In the genomic region with DNA sequence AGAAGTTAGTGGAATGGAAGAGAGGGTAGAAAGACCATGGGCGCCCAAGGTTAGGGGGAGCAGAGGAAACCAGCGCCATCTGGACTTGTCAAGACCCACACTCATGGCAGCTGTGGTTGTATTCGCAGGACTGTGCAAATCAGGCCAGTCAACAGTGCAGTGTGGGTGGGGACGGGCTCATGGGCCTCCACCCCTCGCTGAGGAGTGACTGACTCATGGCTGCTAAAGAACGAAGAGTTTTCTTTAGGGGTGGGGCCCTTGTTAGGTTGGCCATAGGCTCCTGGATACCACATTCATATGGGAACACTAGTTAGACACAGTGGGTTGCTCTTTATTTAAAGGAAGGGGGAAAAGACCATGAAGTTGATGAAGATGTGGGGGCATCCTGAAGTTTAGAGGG, we compare ENCODE assay signal across 35 mouse cellular contexts.
"Had no signal": no experiment of that assay in that cellular context is flagged by ENCODE, and none has a peak within 500 bp of the region (broad histone marks: within the 10 kb centered on the region; RNA-seq: fewer than 3 reads in every experiment).

No protein-coding gene starts in this region.

- H3K9me3 ChIP-seq: heart, embryonic 10.5 days; heart, embryonic 13.5 days; heart, embryonic 15.5 days; hindbrain, embryonic 13.5 days; hindbrain, embryonic 15.5 days; intestine, embryonic 15.5 days had no signal

- ATAC-seq: hindbrain, embryonic 16.5 days; hindbrain, postnatal 0 days; inflammation-experienced regulatory T-cells, adult 6 months; intestine, embryonic 15.5 days; intestine, embryonic 16.5 days; intestine, postnatal 0 days had no signal

- H3K9ac ChIP-seq: heart, embryonic 12.5 days; heart, embryonic 13.5 days; heart, embryonic 15.5 days; hindbrain, embryonic 12.5 days; hindbrain, embryonic 13.5 days; hindbrain, embryonic 14.5 days; hindbrain, embryonic 15.5 days; intestine, embryonic 15.5 days; kidney, embryonic 15.5 days had no signal

- DNase-seq: heart, postnatal 10 days; heart, postnatal 14 days; heart, postnatal 36 days; heart, postnatal 4 days; kidney, adult 11 months; kidney, adult 18-20 months; kidney, adult 2 months; kidney, adult 8-10 months; kidney, adult 9 months; kidney, postnatal 10 days; kidney, postnatal 14 days; kidney, postnatal 25 days; kidney, postnatal 36 days; kidney, postnatal 4 days; layer of hippocampus, adult 9-11 months; layer of hippocampus, postnatal 36 days had no signal

- H3K4me3 ChIP-seq: heart, embryonic 10.5 days; heart, embryonic 12.5 days; heart, embryonic 13.5 days; heart, embryonic 15.5 days; hindbrain, embryonic 10.5 days; hindbrain, embryonic 12.5 days; hindbrain, embryonic 13.5 days; hindbrain, embryonic 15.5 days; intestine, embryonic 15.5 days; kidney, embryonic 15.5 days; layer of hippocampus, adult 2 months had no signal

- H3K36me3 ChIP-seq: heart, embryonic 10.5 days; heart, embryonic 12.5 days; heart, embryonic 13.5 days; heart, embryonic 15.5 days; hindbrain, embryonic 10.5 days; hindbrain, embryonic 12.5 days; hindbrain, embryonic 13.5 days; hindbrain, embryonic 15.5 days; intestine, embryonic 15.5 days; kidney, embryonic 15.5 days had no signal

- H3K4me2 ChIP-seq: heart, embryonic 11.5 days; heart, embryonic 12.5 days; heart, embryonic 13.5 days; heart, embryonic 15.5 days; hindbrain, embryonic 12.5 days; hindbrain, embryonic 13.5 days; hindbrain, embryonic 14.5 days; hindbrain, embryonic 15.5 days; intestine, embryonic 15.5 days; kidney, embryonic 15.5 days had no signal

- H3K4me1 ChIP-seq: heart, embryonic 10.5 days; heart, embryonic 12.5 days; heart, embryonic 13.5 days; heart, embryonic 15.5 days; intestine, embryonic 15.5 days had no signal

- H3K27ac ChIP-seq: heart, embryonic 10.5 days; heart, embryonic 13.5 days; heart, embryonic 15.5 days; hindbrain, embryonic 10.5 days; hindbrain, embryonic 12.5 days; hindbrain, embryonic 13.5 days; hindbrain, embryonic 14.5 days; hindbrain, embryonic 15.5 days; hindbrain, postnatal 0 days; intestine, embryonic 15.5 days; kidney, embryonic 15.5 days; kidney, postnatal 0 days; layer of hippocampus, adult 2 months had no signal

- H3K27me3 ChIP-seq: heart, embryonic 15.5 days; hindbrain, embryonic 12.5 days; hindbrain, embryonic 15.5 days; intestine, embryonic 15.5 days had no signal
